Mouse (Mus musculus) layer of hippocampus, adult 18-20 months (tissue): ENCODE measurements around the gene 2010003K11Rik. TPM values are rescaled to one million over a fixed set of nuclear protein-coding genes. Genes with fewer than 3 reads are reported as not detected.
A peak's percentile ranks its signal among the peaks of the same experiment; 100 is the strongest.

Source experiments
- DNase-seq, 2 experiments: peaks; one replicate each; pipeline ENCODE4 v3.0.0; 2022; ENCODE audit warnings: low spot score in 2 of 2
- total RNA-seq, 2 experiments: library from RNA; stranded (reverse); gene quantifications; 2 replicates each; pipeline ENCODE4 v1.2.3; 2021

The 2010003K11Rik gene
- total RNA-seq, 2 experiments from 2014 or later, result not detected

GRCm38 (mm10) chr19:4497263-4497973, 965 bp downstream of the 2010003K11Rik start:
- peak in 1 of 2 experiments; percentile 79 for DNase-seq

GRCm38 (mm10) chr19:4496535-4497262, 1.7 kb downstream of the 2010003K11Rik start:
- DNase-seq, result no peak

- DNase-seq, result no peak
Measured at GRCm38 (mm10) chr19:4495814-4496213, 2.6 kb downstream of the 2010003K11Rik start.

- DNase-seq, result no peak
Measured at GRCm38 (mm10) chr19:4494707-4495106, 3.7 kb downstream of the 2010003K11Rik start.

GRCm38 (mm10) chr19:4492526-4493296, 5.7 kb downstream of the 2010003K11Rik start:
- DNase-seq, result peak in 1 of 2 experiments; percentile 23

- DNase-seq, result no peak
Measured at GRCm38 (mm10) chr19:4491080-4491695, 7.2 kb downstream of the 2010003K11Rik start.

GRCm38 (mm10) chr19:4487877-4488276, 10.5 kb downstream of the 2010003K11Rik start:
- no peak for DNase-seq

GRCm38 (mm10) chr19:4485006-4485405, 13.4 kb downstream of the 2010003K11Rik start:
- DNase-seq, result no peak

GRCm38 (mm10) chr19:4482111-4482859, 16.1 kb downstream of the 2010003K11Rik start:
- no peak for DNase-seq

- no peak for DNase-seq
Measured at GRCm38 (mm10) chr19:4481326-4481725, 17.1 kb downstream of the 2010003K11Rik start.

- no peak for DNase-seq
Measured at GRCm38 (mm10) chr19:4480041-4480440, 18.3 kb downstream of the 2010003K11Rik start.

GRCm38 (mm10) chr19:4478190-4478516, 20.2 kb downstream of the 2010003K11Rik start:
- DNase-seq, result no peak

- DNase-seq, result peak in 1 of 2 experiments; percentile 41
Measured at GRCm38 (mm10) chr19:4477345-4478189, 20.8 kb downstream of the 2010003K11Rik start, which contains the start of gene Syt12. Gene Syt12, minus strand, starts transcription at chr19:4477447.

GRCm38 (mm10) chr19:4476601-4477257, 21.7 kb downstream of the 2010003K11Rik start:
- peak in 1 of 2 experiments; percentile 65 for DNase-seq

- no peak for DNase-seq
Measured at GRCm38 (mm10) chr19:4475224-4475925, 23.0 kb downstream of the 2010003K11Rik start.

- DNase-seq, result no peak
Measured at GRCm38 (mm10) chr19:4474739-4475138, 23.6 kb downstream of the 2010003K11Rik start.

GRCm38 (mm10) chr19:4473549-4473948, 24.8 kb downstream of the 2010003K11Rik start:
- DNase-seq, result no peak

- no peak for DNase-seq
Measured at GRCm38 (mm10) chr19:4468363-4468762, 30.0 kb downstream of the 2010003K11Rik start.
